Mouse (Mus musculus) C2C12 (cell line): ENCODE data around the gene Il4i1. TPM values are rescaled to one million over a fixed set of nuclear protein-coding genes. Genes with fewer than 3 reads are reported as not detected.

Source experiments
- H3K27me3 ChIP-seq: one replicate; pipeline ENCODE4 v1.6.1; 2011; ENCODE audit not compliant: control insufficient read depth, insufficient read depth, insufficient read length
- H3K36me3 ChIP-seq: one replicate; pipeline ENCODE4 v1.6.1; 2011; ENCODE audit not compliant: control insufficient read depth, insufficient read depth
- H3K4me3 ChIP-seq: one replicate; pipeline ENCODE4 v1.5.1; 2011; ENCODE audit warnings: mild to moderate bottlenecking, control low read depth; ENCODE audit not compliant: poor library complexity, insufficient read depth, severe bottlenecking
- H3K79me2 ChIP-seq: one replicate; pipeline ENCODE4 v1.6.1; 2011; ENCODE audit not compliant: control insufficient read depth, insufficient read depth
- H3K79me3 ChIP-seq: one replicate; pipeline ENCODE4 v1.6.1; 2011; ENCODE audit warnings: low read depth, control low read depth
- H3ac ChIP-seq: one replicate; pipeline ENCODE3; 2011; ENCODE audit warnings: low read depth; ENCODE audit not compliant: control insufficient read depth, insufficient read length
- CEBPB ChIP-seq: IDR thresholded peaks from one replicate; pipeline ENCODE4 v1.6.1; 2011; ENCODE audit warnings: low read depth, mild to moderate bottlenecking, control low read depth, moderate library complexity
- CTCF ChIP-seq: IDR thresholded peaks from one replicate; pipeline ENCODE4 v1.5.1; 2011; ENCODE audit not compliant: control insufficient read depth, insufficient read depth, insufficient read length
- FOSL1 ChIP-seq: IDR thresholded peaks from one replicate; pipeline ENCODE4 v1.8.0; 2011; ENCODE audit warnings: mild to moderate bottlenecking, low read length; ENCODE audit not compliant: poor library complexity, insufficient read depth, severe bottlenecking
- MAX ChIP-seq: IDR thresholded peaks from one replicate; pipeline ENCODE4 v1.6.1; 2011; ENCODE audit warnings: mild to moderate bottlenecking, control low read depth
- MYOD1 ChIP-seq: IDR thresholded peaks from one replicate; pipeline ENCODE4 v1.6.1; 2011; ENCODE audit warnings: low read depth; ENCODE audit not compliant: control insufficient read depth, insufficient read length
- MYOG ChIP-seq: IDR thresholded peaks from one replicate; pipeline ENCODE4 v1.6.1; 2011; ENCODE audit not compliant: control insufficient read depth, insufficient read length; ENCODE audit errors: extremely low read depth
- USF1 ChIP-seq: IDR thresholded peaks from one replicate; pipeline ENCODE4 v1.6.1; 2011; ENCODE audit warnings: low read depth, mild to moderate bottlenecking, control low read depth, moderate library complexity
- polyA plus RNA-seq: library from polyadenylated mRNA; unstranded; fragments of >200 nt; fragmentation: generic; extraction: Trizol; gene quantifications from one replicate; pipeline ENCODE4 v1.2.1, GENCODE M21; 2012; ENCODE audit warnings: missing spikeins

Gene Il4i1
- polyA plus RNA-seq, 1 experiment: 0.63 TPM

DNA sequence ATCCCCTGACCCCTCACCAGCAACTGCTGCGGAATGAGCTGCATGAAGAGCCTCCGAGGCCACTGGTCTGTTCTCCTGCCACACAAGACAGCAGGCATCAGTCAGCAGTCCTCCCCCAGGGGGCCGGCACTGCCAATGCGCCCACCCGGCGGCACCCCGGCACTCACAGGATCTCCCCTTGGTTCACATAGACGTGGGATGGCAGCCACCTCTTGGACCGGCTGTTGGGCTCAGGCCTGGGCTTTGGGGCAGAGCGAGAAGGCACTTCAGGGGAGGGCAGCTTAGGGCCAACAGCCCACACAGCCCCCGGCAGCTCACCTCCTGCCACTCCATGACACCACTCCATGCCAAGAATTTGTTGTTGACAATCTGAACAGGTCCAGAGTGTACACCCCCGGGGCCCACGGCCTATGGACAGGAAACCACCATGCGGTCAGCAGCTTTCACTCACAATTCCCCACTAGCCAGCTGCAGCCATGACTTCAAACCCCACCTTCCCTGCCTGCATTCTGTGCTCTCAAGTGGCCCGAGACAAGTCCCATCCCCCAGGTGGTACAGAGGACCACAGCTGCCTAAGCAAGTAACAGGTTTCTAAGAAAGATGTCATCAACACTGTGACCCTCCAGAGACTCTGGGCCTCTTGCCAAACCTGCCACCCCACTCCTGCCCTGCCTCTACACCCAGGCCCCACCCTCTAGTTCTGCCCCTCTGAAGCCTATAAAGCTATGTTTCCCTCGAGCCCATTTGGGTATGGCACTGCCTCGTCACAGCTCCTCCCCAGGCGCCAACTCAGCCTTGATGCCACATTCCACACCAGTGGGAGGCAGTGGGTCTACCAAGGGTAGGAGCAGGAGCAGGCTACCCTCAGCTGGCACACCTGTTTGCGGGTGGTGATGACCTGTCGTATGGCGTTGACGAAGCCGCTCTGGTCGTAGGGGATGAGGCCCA is 48.7 kb downstream of the Il4i1 start:
- Histone ChIP-seq H3K36me3 (peaks cover 25% of the 10 kb centered on the region), H3ac (peak overlapping the region; percentile 12), H3K4me3 (no peak overlapping the region), H3K27me3 (no peaks in the 10 kb centered on the region), H3K79me3 (peaks cover 35% of the 10 kb centered on the region), H3K79me2 (peaks cover 58% of the 10 kb centered on the region)
- no peak for TF ChIP-seq CTCF

DNA sequence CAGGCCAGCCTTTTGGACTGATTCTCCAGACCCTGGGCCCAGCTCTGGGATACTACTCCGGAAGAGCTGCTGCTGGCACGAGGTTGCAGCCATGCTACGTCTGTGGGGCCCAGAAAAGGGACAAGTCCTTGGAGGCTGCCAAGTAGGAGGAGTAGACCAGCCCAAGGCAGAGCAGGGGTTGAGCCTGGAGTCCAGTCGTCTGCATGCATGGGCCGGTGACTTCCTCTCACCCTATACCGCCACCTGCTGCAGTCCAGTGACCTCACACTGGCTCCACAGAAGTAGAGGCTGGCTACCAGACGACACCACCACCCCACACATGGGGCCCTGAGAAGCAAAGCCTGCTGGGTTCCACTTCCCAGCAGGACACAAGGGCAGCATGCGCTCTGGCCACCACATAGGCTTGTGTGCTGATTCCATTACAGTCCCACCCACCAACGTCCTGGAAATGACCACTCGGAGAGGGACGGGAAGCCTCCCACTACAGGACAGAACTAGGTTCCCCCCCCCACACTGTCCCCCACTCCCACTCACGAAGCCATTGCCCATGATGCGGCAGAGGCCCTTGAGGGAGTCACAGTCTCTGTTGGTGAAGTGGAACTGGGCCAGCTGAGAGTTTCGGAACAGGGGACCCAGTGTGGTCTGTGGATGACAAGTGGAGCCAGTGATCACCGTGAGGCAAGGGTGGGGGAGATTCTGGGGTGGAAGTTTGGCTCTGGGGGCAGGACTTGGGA is 50.3 kb downstream of the Il4i1 start:
- peaks cover 25% of the 10 kb centered on the region for H3K36me3 ChIP-seq

DNA sequence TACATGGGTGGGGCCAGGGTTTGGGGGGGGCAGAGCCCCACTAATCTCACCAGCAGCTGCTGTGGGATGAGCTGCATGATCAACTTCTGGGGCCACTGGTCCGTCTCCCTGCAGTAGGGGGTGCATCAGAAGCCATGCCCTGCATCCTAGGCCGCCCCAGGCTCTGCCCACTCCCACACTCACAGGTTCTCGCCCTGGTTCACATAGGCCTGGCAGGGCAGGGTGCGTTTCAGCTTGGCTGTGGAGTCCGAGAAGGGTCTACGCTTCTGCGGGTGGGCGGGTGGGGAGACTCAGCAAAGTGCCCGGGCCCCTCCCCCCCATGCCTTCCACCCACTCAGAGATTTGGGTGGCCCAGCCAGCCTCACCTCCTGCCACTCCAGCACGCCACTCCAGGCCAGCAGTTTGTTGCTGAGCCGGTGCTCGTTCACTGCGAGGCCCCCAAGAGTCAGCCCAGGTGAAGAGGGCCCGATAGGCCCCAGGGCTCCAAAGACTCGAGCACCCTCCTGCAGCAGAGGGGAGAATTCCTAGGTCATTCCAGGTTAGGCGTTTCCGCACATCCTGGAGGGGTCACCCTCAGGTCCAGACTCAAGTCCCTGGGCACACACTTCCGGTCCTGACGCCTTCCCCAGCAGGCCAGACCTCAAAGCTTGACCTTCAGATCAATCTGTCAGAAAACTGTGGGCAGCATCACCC is 51.0 kb downstream of the Il4i1 start:
- Histone ChIP-seq H3K36me3 (peaks cover 25% of the 10 kb centered on the region), H3ac (no peak overlapping the region), H3K79me2 (peaks cover 52% of the 10 kb centered on the region), H3K27me3 (no peaks in the 10 kb centered on the region), H3K4me3 (no peak overlapping the region), H3K79me3 (peaks cover 35% of the 10 kb centered on the region)
- no peak for TF ChIP-seq MYOG
- no peak for TF ChIP-seq USF1
- TF ChIP-seq FOSL1: no peak

More for the DNA sequence above, 50.3 kb downstream of the Il4i1 start:
- Histone ChIP-seq H3K79me3 (peaks cover 35% of the 10 kb centered on the region), H3K79me2 (peaks cover 52% of the 10 kb centered on the region), H3K27me3 (no peaks in the 10 kb centered on the region), H3ac (no peak overlapping the region), H3K4me3 (no peak overlapping the region)
- TF ChIP-seq MYOG (no peak), FOSL1 (no peak), CTCF (no peak), USF1 (no peak), CEBPB (no peak), MYOD1 (no peak), MAX (no peak)

DNA sequence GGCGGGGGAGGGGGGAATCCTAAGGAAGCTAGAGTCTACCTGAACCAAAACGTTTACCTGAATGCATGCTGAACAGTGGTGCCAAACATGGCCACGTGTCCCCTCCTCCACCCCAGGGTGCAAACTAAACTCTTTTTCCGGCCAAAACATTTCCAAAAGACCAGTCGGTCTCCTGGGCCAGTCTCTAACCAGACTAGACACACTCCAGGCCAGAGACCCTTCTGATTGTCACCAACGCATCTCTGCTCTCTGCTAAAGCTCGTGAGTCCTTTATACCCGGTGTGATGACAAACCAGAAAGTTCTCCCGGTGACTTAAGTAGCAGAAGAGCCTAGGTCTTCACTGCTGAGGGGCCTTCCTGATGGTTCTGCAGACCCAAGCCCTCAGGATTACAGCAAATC is 51.6 kb downstream of the Il4i1 start:
- H3K4me3 ChIP-seq: peak overlapping the region; percentile 78

DNA sequence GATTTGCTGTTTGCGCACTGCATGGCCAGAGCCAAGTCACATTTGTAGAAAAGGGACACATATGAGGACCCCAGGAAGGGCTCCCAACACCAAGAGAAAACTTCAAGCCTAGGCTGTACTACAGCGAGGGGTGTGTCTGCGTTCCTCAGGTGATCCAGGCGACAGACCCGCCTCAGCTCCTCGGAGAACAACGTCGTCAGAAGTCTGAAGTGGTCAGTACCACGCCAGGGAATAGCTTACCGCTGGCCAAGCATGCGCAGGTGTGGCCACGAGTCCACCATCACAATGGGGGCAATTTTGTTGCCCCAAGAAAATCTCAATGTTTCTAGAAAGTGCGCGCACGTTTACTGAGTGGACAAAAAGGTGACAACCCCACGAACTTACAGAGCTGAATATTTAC is 52.3 kb downstream of the Il4i1 start:
- TF ChIP-seq FOSL1 (no peak), MAX (no peak), CTCF (no peak), MYOD1 (no peak), MYOG (no peak), USF1 (no peak), CEBPB (no peak)
- Histone ChIP-seq H3K79me2 (peaks cover 52% of the 10 kb centered on the region), H3K27me3 (no peaks in the 10 kb centered on the region), H3K36me3 (peaks cover 21% of the 10 kb centered on the region), H3K4me3 (peak overlapping the region; percentile 78), H3ac (peak overlapping the region; percentile 57), H3K79me3 (peaks cover 35% of the 10 kb centered on the region)

More for the DNA sequence above, 51.6 kb downstream of the Il4i1 start:
- H3K36me3 ChIP-seq: peaks cover 23% of the 10 kb centered on the region
- TF ChIP-seq MYOG: no peak
- no peak for TF ChIP-seq FOSL1
- no peak for TF ChIP-seq CEBPB
- TF ChIP-seq USF1: no peak
- TF ChIP-seq CTCF: no peak
- TF ChIP-seq MYOD1: no peak
- TF ChIP-seq MAX: no peak
- H3K79me3 ChIP-seq: peaks cover 35% of the 10 kb centered on the region
- no peaks in the 10 kb centered on the region for H3K27me3 ChIP-seq
- H3ac ChIP-seq: peak overlapping the region; percentile 56
- H3K79me2 ChIP-seq: peaks cover 52% of the 10 kb centered on the region
